Mouse (Mus musculus) induced T-regulatory cell, adult 2 months (primary cell): ENCODE measurements around the gene Olfr1094.

Source experiments
- DNase-seq: peaks from one replicate; pipeline ENCODE4 v3.0.0-alpha.2; 2012; ENCODE audit warnings: low read depth

Olfr1094 gene

GRCm38 (mm10) chr2:86824363-86824762, at the start of gene Olfr1094:
Gene Olfr1094, plus strand, starts transcription at chr2:86824663.
- no peak for DNase-seq

DNA sequence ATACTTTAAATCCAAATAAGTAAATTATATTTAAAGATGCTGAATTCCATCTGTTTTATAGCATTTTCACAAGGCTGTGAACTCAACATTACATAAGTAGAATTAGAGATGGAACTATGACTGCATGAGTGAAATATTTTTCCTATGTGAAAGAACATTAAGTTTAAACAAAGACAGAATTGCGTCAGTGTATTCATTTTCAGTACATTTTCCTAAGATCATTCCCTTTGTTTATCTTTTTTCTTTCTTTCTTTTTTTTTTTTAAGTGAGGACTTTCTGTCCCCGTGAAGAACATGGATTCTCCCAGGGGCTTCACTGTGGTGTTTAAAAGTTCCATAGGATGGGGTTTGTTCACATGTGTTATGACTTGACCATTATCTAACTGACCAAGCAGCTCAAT, 42.3 kb upstream of the Olfr1094 start, which contains the start of gene Olfr1093:
Gene Olfr1093 (plus strand): TSS at position 301 of the 400 bp plus-strand sequence.
- no peak for DNase-seq

- no peak for DNase-seq
Measured at GRCm38 (mm10) chr2:86809918-86810317, 14.5 kb upstream of the Olfr1094 start, which contains the start of gene Olfr141. Gene Olfr141, minus strand, starts transcription at chr2:86810018.

GRCm38 (mm10) chr2:86851596-86851995, 27.1 kb downstream of the Olfr1094 start, which contains the start of gene Olfr1095:
Gene Olfr1095, minus strand, starts transcription at chr2:86851696.
- DNase-seq, result no peak

GRCm38 (mm10) chr2:86874702-86875101, 50.2 kb downstream of the Olfr1094 start, which contains the start of gene Gm13723:
Gene Gm13723, minus strand, starts transcription at chr2:86874802.
- no peak for DNase-seq
